Mouse (Mus musculus) lung, postnatal 0 days (tissue): ENCODE results near the gene Map6. TPM values are rescaled to one million over a fixed set of nuclear protein-coding genes. Genes with fewer than 3 reads are reported as not detected.
A peak's percentile ranks its signal among the peaks of the same experiment; 100 is the strongest.

ENCODE experiments used
- ATAC-seq: fragments of 200-750 bp; cut with Nextera tagmentation; 2 replicates; pipeline ENCODE4 v1.8.0; 2017; ENCODE audit warnings: moderate library complexity
- DNase-seq: peaks from one replicate; pipeline ENCODE4 v3.0.0-alpha.2; 2016; ENCODE audit warnings: low spot score
- H3K27ac ChIP-seq: fragments of 300-500 bp; sonication (generic); 2 replicates; pipeline ENCODE4 v1.5.1; 2014; ENCODE audit warnings: antibody characterized with exemption, mild to moderate bottlenecking, low read length, mixed read lengths
- H3K27me3 ChIP-seq: fragments of 300-500 bp; sonication (generic); replicated peaks from 2 replicates; pipeline ENCODE4 v1.6.1; 2014; ENCODE audit warnings: low read length, mixed read lengths; ENCODE audit not compliant: insufficient read depth
- H3K36me3 ChIP-seq: fragments of 300-500 bp; sonication (generic); 2 replicates; pipeline ENCODE4 v1.6.1; 2014; ENCODE audit warnings: low read length, mixed read lengths; ENCODE audit not compliant: insufficient read depth
- H3K4me1 ChIP-seq: fragments of 300-500 bp; sonication (generic); 2 replicates; pipeline ENCODE4 v1.6.1; 2014; ENCODE audit warnings: antibody characterized with exemption, low read depth, low read length, mixed read lengths; ENCODE audit not compliant: insufficient read depth
- H3K4me2 ChIP-seq: fragments of 300-500 bp; sonication (generic); replicated peaks from 2 replicates; pipeline ENCODE4 v1.6.1; 2014; ENCODE audit warnings: low read depth, mild to moderate bottlenecking, low read length, moderate library complexity, mixed read lengths
- H3K4me3 ChIP-seq: fragments of 300-500 bp; sonication (generic); 2 replicates; pipeline ENCODE4 v1.5.1; 2014; ENCODE audit warnings: low read depth, low read length
- H3K9ac ChIP-seq: fragments of 300-500 bp; sonication (generic); replicated peaks from 2 replicates; pipeline ENCODE4 v1.6.1; 2014; ENCODE audit warnings: low read depth, mild to moderate bottlenecking
- H3K9me3 ChIP-seq: fragments of 300-500 bp; sonication (generic); 2 replicates; pipeline ENCODE4 v1.6.1; 2016; ENCODE audit warnings: low read length, mixed read lengths
- CTCF ChIP-seq: IDR thresholded peaks from 2 replicates; pipeline ENCODE4 v1.5.1; 2016; ENCODE audit warnings: antibody characterized with exemption, mild to moderate bottlenecking
- EP300 ChIP-seq: IDR thresholded peaks from 2 replicates; pipeline ENCODE4 v1.6.1; 2016; ENCODE audit warnings: antibody characterized with exemption, mild to moderate bottlenecking, control low read depth
- WGBS: fragments of 180-500 bp; shearing (Covaris S2); extraction: QIAGEN DNeasy Blood & Tissue Kit; methylation state at CpG from one replicate; pipeline ENCODE4 v1.1.7; 2014; 5-methylcytosine and 5-hydroxymethylcytosine counted together
- polyA plus RNA-seq: library from polyadenylated mRNA; unstranded; fragments of >200 nt; fragmentation: Nextera tagmentation; extraction: Ambion mirVana; gene quantifications from 2 replicates; pipeline ENCODE4 v1.2.1, GENCODE M21; 2015

The Map6 gene
- polyA plus RNA-seq, 1 experiment from 2014 or later, result 29.6 TPM

- Histone ChIP-seq H3K9me3 (no peaks in the 10 kb centered on the region), H3K9ac (no peak overlapping the region), H3K27ac (no peak overlapping the region), H3K4me3 (no peak overlapping the region), H3K27me3 (no peaks in the 10 kb centered on the region), H3K4me2 (no peak overlapping the region), H3K4me1 (peaks cover 32% of the 10 kb centered on the region; the same call in 1 of the 2 replicates), H3K36me3 (no peaks in the 10 kb centered on the region)
- TF ChIP-seq EP300 (no peak), CTCF (no peak)
- ATAC-seq (no peak), DNase-seq (no peak)
- WGBS, result 82% methylated on average over 8 of the region's 8 CpGs
Observed at GRCm38 (mm10) chr7:99358371-99358770, 91.1 kb downstream of the Map6 start.

GRCm38 (mm10) chr7:99360021-99360802 lies 93.0 kb downstream of the Map6 start:
- H3K4me2 ChIP-seq, result no peak overlapping the region
- no peak overlapping the region for H3K9ac ChIP-seq
- no peak overlapping the region for H3K4me3 ChIP-seq
- DNase-seq, result peak; percentile 97
- H3K36me3 ChIP-seq, result no peaks in the 10 kb centered on the region
- no peaks in the 10 kb centered on the region for H3K27me3 ChIP-seq
- no peaks in the 10 kb centered on the region for H3K9me3 ChIP-seq
- WGBS, result 13% methylated on average over 10 of the region's 10 CpGs
- H3K4me1 ChIP-seq, result peaks cover 28% of the 10 kb centered on the region; the same call in 1 of the 2 replicates
- 0 out of 2 replicates have a peak, but pooled peaks have one; percentile 27 for TF ChIP-seq EP300
- no peak for TF ChIP-seq CTCF
- ATAC-seq, result peak; percentile 93
- H3K27ac ChIP-seq, result peak overlapping the region; percentile 77

GRCm38 (mm10) chr7:99360803-99361414 lies 93.7 kb downstream of the Map6 start:
- Histone ChIP-seq H3K9me3 (no peaks in the 10 kb centered on the region), H3K36me3 (no peaks in the 10 kb centered on the region), H3K27ac (peak overlapping the region; percentile 77), H3K4me2 (no peak overlapping the region), H3K27me3 (no peaks in the 10 kb centered on the region), H3K4me1 (peaks cover 22% of the 10 kb centered on the region; the same call in 1 of the 2 replicates), H3K9ac (no peak overlapping the region), H3K4me3 (no peak overlapping the region)
- TF ChIP-seq CTCF (no peak), EP300 (no peak)
- 27% methylated on average over 8 of the region's 8 CpGs for WGBS
- DNase-seq, result no peak
- no peak for ATAC-seq

- no peaks in the 10 kb centered on the region for H3K27me3 ChIP-seq
Observed at GRCm38 (mm10) chr7:99362137-99362536, 94.9 kb downstream of the Map6 start.

GRCm38 (mm10) chr7:99365069-99365468 lies 97.8 kb downstream of the Map6 start:
- Histone ChIP-seq H3K4me2 (no peak overlapping the region), H3K9me3 (no peaks in the 10 kb centered on the region), H3K27ac (no peak overlapping the region), H3K27me3 (no peaks in the 10 kb centered on the region), H3K9ac (no peak overlapping the region), H3K36me3 (no peaks in the 10 kb centered on the region), H3K4me3 (no peak overlapping the region), H3K4me1 (peaks cover 5% of the 10 kb centered on the region; the same call in 1 of the 2 replicates)
- 2% methylated on average over 5 of the region's 5 CpGs for WGBS
- peak; percentile 90 for DNase-seq
- ATAC-seq, result 0 out of 2 replicates have a peak, but pooled peaks have one; percentile 7
- TF ChIP-seq EP300 (no peak), CTCF (peak; percentile 99)

More at GRCm38 (mm10) chr7:99362137-99362536, 94.9 kb downstream of the Map6 start:
- whole genome bisulfite sequencing, result 89% methylated on average over 2 of the region's 2 CpGs
- Histone ChIP-seq H3K4me2 (no peak overlapping the region), H3K36me3 (no peaks in the 10 kb centered on the region), H3K4me1 (peaks cover 10% of the 10 kb centered on the region; the same call in 1 of the 2 replicates), H3K4me3 (no peak overlapping the region), H3K9me3 (no peaks in the 10 kb centered on the region), H3K27ac (no peak overlapping the region), H3K9ac (no peak overlapping the region)
- TF ChIP-seq CTCF, result no peak
- TF ChIP-seq EP300, result no peak
- DNase-seq (no peak), ATAC-seq (no peak)

- no peak for ATAC-seq
Observed at GRCm38 (mm10) chr7:99366716-99367115, 99.5 kb downstream of the Map6 start.

More at GRCm38 (mm10) chr7:99366716-99367115, 99.5 kb downstream of the Map6 start:
- no peaks in the 10 kb centered on the region for H3K4me1 ChIP-seq
- no peak overlapping the region for H3K9ac ChIP-seq
- H3K27me3 ChIP-seq, result no peaks in the 10 kb centered on the region
- DNase-seq, result no peak
- H3K4me2 ChIP-seq, result no peak overlapping the region
- H3K36me3 ChIP-seq, result no peaks in the 10 kb centered on the region
- H3K9me3 ChIP-seq, result no peaks in the 10 kb centered on the region
- H3K27ac ChIP-seq, result no peak overlapping the region
- TF ChIP-seq CTCF (no peak), EP300 (no peak)
- 63% methylated on average over 6 of the region's 6 CpGs for WGBS
- H3K4me3 ChIP-seq, result no peak overlapping the region
